Mouse (Mus musculus): ENCODE measurements around the gene Gls.

The Gls gene

GRCm38 (mm10) chr1:52118860-52119591, 114.0 kb downstream of the Gls start, which contains the start of gene Stat1:
Gene Stat1, plus strand, starts transcription at chr1:52119440.
- ChIA-PET CTCF (interaction anchor here in 2 of 4 experiments (0.6 to 1.6 kb wide), 5 partner anchors 19 to 830 kb away, joined by 3 to 6 read pairs (median 4); no protein-coding TSS in a partner anchor), POLR2A (interaction anchor here (0.5 to 1.6 kb wide), 17 partner anchors 8 to 1206 kb away, joined by 3 to 23 read pairs (median 3); partner anchors contain the start of gene Gls (in 4 of the 4))

GRCm38 (mm10) chr1:52117777-52118176, 115.3 kb downstream of the Gls start:
- POLR2A ChIA-PET = interaction anchor here in 1 of 4 experiments (1.6 kb wide), 1 partner anchor 115 kb away, joined by 9 read pairs; the partner anchor contains the start of gene Gls
- CTCF ChIA-PET = interaction anchor here in 1 of 4 experiments (0.6 kb wide), 1 partner anchor 676 kb away, joined by 4 read pairs; no protein-coding TSS in a partner anchor

- POLR2A ChIA-PET = no interaction called here
- CTCF ChIA-PET = no interaction called here
Measured at GRCm38 (mm10) chr1:52116441-52116840, 116.6 kb downstream of the Gls start.

GRCm38 (mm10) chr1:52113666-52114069, 119.4 kb downstream of the Gls start:
- CTCF ChIA-PET = interaction anchor here in 3 of 4 experiments (0.6 to 1.9 kb wide), 14 partner anchors 9 to 779 kb away, joined by 3 to 8 read pairs (median 4); no protein-coding TSS in a partner anchor
- POLR2A ChIA-PET = interaction anchor here in 3 of 4 experiments (0.7 to 2.0 kb wide), 14 partner anchors 9 to 636 kb away, joined by 3 to 18 read pairs (median 4); partner anchors contain the start of genes Gls (in 3 of the 3) and Nabp1 (in 1 of the 3)
